Mouse (Mus musculus) cerebellum, adult 2 months (tissue): Measurements from ENCODE around the gene Pfkfb2. TPM values are rescaled to one million over a fixed set of nuclear protein-coding genes. Genes with fewer than 3 reads are reported as not detected.

Experiments used
- DNase-seq, 2 experiments: peaks; one replicate each; pipeline ENCODE4 v3.0.0; 2021
- H3K27ac ChIP-seq: fragments of 200-500 bp; 2 replicates; pipeline ENCODE4 v1.5.1; 2012; ENCODE audit warnings: low read length, control low read depth, inconsistent platforms; ENCODE audit not compliant: insufficient read depth
- H3K27me3 ChIP-seq: fragments of 200-500 bp; 2 replicates; pipeline ENCODE4 v1.6.1; 2012; ENCODE audit warnings: inconsistent platforms, mild to moderate bottlenecking, low read length, moderate library complexity; ENCODE audit not compliant: control insufficient read depth, insufficient read depth
- H3K4me1 ChIP-seq: fragments of 200-500 bp; 2 replicates; pipeline ENCODE4 v1.6.1; 2011; ENCODE audit warnings: low read length; ENCODE audit not compliant: control insufficient read depth, insufficient read depth
- H3K4me3 ChIP-seq: fragments of 200-500 bp; replicated peaks from 2 replicates; pipeline ENCODE3; 2011; ENCODE audit warnings: mild to moderate bottlenecking, low read depth, low read length, control low read depth; ENCODE audit not compliant: insufficient read depth
- CTCF ChIP-seq: fragments of 200-500 bp; IDR thresholded peaks from 2 replicates; pipeline ENCODE4 v1.5.1; 2011; ENCODE audit warnings: low read depth, mild to moderate bottlenecking, control low read depth, low read length, moderate library complexity, borderline replicate concordance; ENCODE audit not compliant: insufficient read depth
- POLR2A ChIP-seq: fragments of 200-500 bp; IDR thresholded peaks from 2 replicates; pipeline ENCODE4 v1.6.1; 2011; ENCODE audit warnings: low read length, control low read depth, borderline replicate concordance; ENCODE audit not compliant: insufficient read depth
- WGBS: fragments of 180-500 bp; shearing (Covaris S2); methylation state at CpG from one replicate; pipeline ENCODE4 v1.1.7; 2018; 5-methylcytosine and 5-hydroxymethylcytosine counted together
- polyA plus RNA-seq: library from polyadenylated mRNA; depleted of rRNA; stranded (reverse); fragments of >200 nt; gene quantifications from 2 replicates; pipeline ENCODE4 v1.2.3, GENCODE M21; 2012

The Pfkfb2 gene
- polyA plus RNA-seq, 1 experiment: 42.6 TPM

GRCm38 (mm10) chr1:130762045-130762760 lies 33.1 kb upstream of the Pfkfb2 start:
- Histone ChIP-seq H3K27ac (no peak overlapping the region), H3K4me1 (no peaks in the 10 kb centered on the region), H3K4me3 (no peak overlapping the region), H3K27me3 (no peaks in the 10 kb centered on the region)
- no peak for TF ChIP-seq CTCF
- no peak for TF ChIP-seq POLR2A
- DNase-seq: no peak
- WGBS: 86% methylated on average over 3 of the region's 3 CpGs

DNA sequence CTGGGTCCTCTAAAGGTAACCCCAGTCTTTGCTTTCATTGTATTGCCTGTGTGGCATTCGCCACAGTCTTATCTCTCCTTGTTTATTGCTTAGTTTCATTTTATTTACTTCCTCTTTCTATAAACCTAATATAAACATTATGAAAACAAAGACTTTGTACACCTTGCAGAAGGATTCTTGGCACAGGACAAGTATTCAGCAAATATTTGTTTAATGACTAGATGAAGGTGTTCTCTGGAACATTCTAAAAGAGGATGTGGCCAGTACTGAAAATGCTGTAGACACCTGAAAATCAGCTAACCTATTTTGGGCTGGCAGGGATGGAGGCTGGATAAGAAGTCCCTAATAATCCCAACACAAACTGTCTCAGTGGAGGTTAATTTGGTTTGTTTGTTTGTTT lies 32.5 kb upstream of the Pfkfb2 start:
- Histone ChIP-seq H3K4me1 (no peaks in the 10 kb centered on the region), H3K4me3 (no peak overlapping the region), H3K27me3 (no peaks in the 10 kb centered on the region), H3K27ac (no peak overlapping the region)
- TF ChIP-seq POLR2A: no peak
- no peak for TF ChIP-seq CTCF
- no peak for DNase-seq
- WGBS: 90% methylated on average over 1 of the region's 1 CpGs

DNA sequence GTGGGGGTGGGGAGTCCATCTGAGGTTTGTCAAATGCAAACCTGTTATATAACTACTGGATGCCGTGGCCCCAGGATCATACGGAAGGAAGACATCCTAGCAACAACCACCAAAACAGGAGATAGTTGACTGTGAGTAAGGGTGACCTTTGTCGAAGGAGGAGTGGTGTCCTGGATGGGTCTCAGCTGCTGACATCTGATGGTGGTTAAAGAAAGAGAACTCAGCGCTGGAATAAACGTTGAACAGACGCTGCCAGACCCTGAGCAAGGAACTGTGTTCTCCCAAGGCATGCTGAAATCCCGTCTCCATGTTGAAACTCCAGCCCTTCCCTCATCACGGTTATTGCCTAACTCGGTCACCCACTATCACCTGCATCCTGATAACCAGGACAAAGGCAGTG lies 30.6 kb upstream of the Pfkfb2 start:
- no peak for TF ChIP-seq CTCF
- no peak for TF ChIP-seq POLR2A

GRCm38 (mm10) chr1:130746819-130747218 lies 17.8 kb upstream of the Pfkfb2 start:
- DNase-seq: no peak
- Histone ChIP-seq H3K27ac (no peak overlapping the region), H3K27me3 (no peaks in the 10 kb centered on the region), H3K4me3 (no peak overlapping the region), H3K4me1 (no peaks in the 10 kb centered on the region)
- TF ChIP-seq CTCF (no peak), POLR2A (no peak)
- WGBS: 88% methylated on average over 3 of the region's 3 CpGs

More for the DNA sequence above, 30.6 kb upstream of the Pfkfb2 start:
- Histone ChIP-seq H3K27me3 (no peaks in the 10 kb centered on the region), H3K27ac (no peak overlapping the region), H3K4me3 (no peak overlapping the region), H3K4me1 (no peaks in the 10 kb centered on the region)
- DNase-seq: no peak
- WGBS: 84% methylated on average over 9 of the region's 9 CpGs

DNA sequence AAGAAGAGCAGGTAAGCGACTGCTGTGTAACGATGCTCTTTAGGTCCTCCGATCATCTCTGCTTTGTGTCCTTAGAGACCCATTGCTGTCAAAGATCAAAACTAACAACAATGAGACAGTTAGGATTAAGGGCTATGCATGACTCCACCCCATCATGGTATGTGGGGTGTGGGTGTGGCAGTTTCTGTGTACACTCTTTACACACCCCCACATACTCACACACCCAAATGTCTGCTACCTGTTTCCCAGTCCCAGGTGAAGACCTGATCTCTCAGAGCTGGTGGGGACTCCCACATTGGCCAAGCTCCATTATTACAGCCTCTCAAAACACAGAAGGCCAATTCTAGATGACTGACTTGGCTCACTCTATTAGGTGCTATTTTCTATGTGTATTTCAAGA lies 16.5 kb upstream of the Pfkfb2 start:
- no peak overlapping the region for H3K4me3 ChIP-seq
- H3K4me1 ChIP-seq: peaks cover 6% of the 10 kb centered on the region
- no peak for DNase-seq
- no peak overlapping the region for H3K27ac ChIP-seq
- WGBS: 98% methylated on average over 3 of the region's 3 CpGs
- TF ChIP-seq POLR2A (no peak), CTCF (no peak)
- no peaks in the 10 kb centered on the region for H3K27me3 ChIP-seq

- Histone ChIP-seq H3K27ac (no peak overlapping the region), H3K27me3 (no peaks in the 10 kb centered on the region), H3K4me3 (no peak overlapping the region), H3K4me1 (peaks cover 11% of the 10 kb centered on the region)
- WGBS: 88% methylated on average over 5 of the region's 5 CpGs
- DNase-seq: no peak
- no peak for TF ChIP-seq CTCF
- TF ChIP-seq POLR2A: no peak
Measured at GRCm38 (mm10) chr1:130744961-130745360, 15.9 kb upstream of the Pfkfb2 start.

DNA sequence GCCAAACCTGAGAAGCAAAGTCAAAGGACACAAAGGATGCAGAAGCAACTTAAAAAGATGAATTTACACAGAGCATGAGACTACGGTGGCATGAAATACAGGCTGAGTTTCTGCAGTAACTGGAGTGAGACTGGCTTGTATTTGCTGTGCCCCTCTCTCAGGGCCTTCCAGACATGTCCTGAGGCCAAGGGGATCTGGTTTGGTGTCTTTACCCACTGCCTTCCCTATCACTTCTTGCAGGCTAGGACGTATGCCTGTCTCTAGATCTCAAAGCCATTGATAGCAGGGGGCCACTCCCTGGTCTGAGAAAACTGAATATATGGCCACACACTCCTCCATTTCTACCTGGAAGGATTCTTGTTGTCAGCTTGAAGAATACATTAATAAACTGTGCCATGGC lies 15.2 kb upstream of the Pfkfb2 start:
- no peak for TF ChIP-seq POLR2A
- TF ChIP-seq CTCF: no peak

GRCm38 (mm10) chr1:130743775-130744174 lies 14.7 kb upstream of the Pfkfb2 start:
- Histone ChIP-seq H3K27ac (no peak overlapping the region), H3K4me1 (peaks cover 12% of the 10 kb centered on the region), H3K4me3 (no peak overlapping the region), H3K27me3 (no peaks in the 10 kb centered on the region)
- no peak for DNase-seq
- TF ChIP-seq POLR2A (no peak), CTCF (no peak)
- 100% methylated on average over 1 of the region's 1 CpGs for WGBS

More for the DNA sequence above, 15.2 kb upstream of the Pfkfb2 start:
- H3K27me3 ChIP-seq: no peaks in the 10 kb centered on the region
- 86% methylated on average over 2 of the region's 2 CpGs for WGBS
- peaks cover 12% of the 10 kb centered on the region for H3K4me1 ChIP-seq
- DNase-seq: no peak
- no peak overlapping the region for H3K27ac ChIP-seq
- no peak overlapping the region for H3K4me3 ChIP-seq
